Mouse (Mus musculus) mouse embryonic stem cell (cell line): ENCODE data around the gene Gm20683.

ENCODE experiments used
- in situ Hi-C, 2 experiments: fragments of 300-500 bp; cut with MboI; formaldehyde crosslinking; loops; 1 replicate in 1 of 2; 3 replicates in 1 of 2; pipeline ENCODE4 v1.14.3; 2019 to 2020; ENCODE audit warnings: low sequenced_read_pairs in 2 of 2, low pct_unique_long_range_greater_than_20kb in 1 of 2, mixed read lengths in 1 of 2; ENCODE audit not compliant: unreplicated experiment in 1 of 2

Gm20683 gene

DNA sequence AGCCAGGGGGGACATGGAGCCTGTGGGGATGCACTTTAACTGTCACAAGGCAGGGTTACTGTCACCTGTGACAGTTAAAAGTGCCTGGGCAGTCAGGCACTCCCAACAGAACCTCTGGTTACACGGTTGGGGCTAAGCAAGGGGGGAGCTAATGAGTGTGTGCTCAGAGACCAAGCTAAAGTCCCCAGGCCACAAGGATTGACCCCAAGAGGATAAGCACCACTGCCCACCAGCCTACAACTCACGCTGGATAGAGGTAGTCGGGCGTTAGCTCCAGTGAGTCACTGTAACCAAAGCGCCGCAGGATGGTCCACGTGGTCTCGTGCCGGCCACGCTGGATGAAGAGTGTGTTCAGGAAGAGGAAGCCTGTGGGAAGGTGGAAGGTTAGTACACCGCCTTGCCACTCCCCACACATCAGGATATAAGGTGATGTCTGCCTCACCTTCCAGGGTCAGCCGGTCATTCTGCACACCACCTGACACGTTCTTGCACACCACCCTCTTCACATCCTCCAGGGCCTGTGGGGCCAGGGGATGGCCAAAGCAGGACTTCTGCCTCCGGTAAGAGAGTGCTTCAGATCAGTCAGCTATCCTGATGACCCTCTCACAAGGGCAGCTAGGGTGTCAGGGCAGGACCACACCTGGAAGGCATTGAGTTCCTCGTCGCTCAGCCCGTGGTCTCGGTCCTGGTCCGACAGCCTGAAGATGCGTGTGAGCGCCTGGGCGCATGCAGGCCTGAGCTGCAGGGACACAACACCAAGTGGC, at the start of gene Gm20683:
TSS of gene Gm20683 (minus strand) at position 647 of the 764 bp plus-strand sequence.
- in situ Hi-C loops: no loop called here

DNA sequence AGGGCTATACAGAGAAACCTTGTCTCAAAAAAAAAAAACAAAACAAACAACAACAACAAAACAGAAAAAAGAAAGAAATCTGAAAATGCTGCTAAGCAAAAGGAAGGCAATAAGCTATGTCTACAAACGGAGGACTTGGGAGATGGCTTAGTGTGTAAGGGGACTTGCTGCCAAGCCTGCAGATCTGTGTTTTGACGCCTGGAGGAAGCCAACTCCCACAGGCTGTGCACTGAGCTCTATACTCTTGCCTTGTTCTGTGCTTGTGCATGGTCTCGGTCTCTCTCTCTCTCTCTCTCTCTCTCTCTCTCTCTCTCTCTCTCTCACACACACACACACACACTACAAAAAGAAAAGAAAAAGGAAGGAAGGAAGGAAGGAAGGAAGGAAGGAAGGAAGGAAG, 47.3 kb upstream of the Gm20683 start:
- in situ Hi-C loops: no loop called here

DNA sequence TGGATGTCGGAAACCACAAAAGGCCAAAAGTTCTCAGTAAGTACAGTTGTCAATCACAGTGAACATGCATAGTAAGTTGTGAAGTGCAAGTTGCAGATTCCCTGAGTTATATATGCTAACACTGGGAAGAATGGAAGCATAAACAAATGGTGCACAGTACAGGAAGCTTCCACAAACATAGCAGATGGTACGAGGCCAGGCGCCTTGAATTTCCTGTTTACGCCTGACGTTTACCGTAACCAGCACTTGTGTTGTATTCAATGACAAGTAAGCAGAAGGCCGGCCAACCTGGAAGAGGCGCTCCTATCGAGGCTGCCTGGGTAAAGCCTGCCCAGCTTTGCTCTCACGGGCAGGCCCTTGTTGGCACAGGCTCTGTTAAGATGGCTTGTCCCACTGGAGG, 45.9 kb upstream of the Gm20683 start:
- in situ Hi-C loops: no loop called here

DNA sequence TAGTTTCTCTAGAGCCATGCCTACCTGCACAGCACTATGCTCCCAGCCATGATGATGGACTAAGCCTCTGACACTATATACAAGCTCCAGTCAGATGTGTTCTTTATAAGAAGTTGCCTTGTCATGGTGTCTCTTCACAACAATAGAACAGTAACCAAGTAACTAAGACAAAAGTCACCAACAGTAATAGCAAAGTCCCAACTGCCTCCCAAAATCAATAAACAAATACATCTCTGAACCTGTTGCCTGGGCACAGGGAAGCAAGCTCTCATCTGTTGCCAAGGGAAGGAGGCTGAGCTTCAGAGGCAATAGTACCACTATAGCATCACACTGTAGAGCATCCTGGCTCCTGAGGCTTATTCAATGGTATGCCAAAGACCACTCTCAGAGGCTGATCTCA, 45.2 kb upstream of the Gm20683 start:
- in situ Hi-C loops: no loop called here

DNA sequence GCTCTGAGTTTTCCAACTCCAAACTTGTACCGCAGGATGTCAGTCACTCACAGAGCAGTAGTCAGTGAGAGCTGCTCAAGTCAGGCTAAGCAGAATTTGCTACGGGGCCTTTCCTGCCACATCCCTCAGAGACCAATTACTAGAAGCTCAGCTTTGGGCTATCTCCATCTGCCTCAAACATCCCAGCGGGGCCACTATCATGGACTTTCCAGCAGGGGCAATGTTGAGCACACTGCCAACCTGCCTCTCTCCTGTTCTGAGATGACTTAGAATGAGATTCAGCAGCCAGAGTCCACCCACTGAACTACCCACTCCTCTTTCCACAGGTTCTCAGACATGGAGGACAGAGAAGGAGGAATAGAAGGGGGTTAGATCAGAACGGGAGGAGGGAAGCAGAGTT, 44.1 kb upstream of the Gm20683 start:
- in situ Hi-C loops: no loop called here

DNA sequence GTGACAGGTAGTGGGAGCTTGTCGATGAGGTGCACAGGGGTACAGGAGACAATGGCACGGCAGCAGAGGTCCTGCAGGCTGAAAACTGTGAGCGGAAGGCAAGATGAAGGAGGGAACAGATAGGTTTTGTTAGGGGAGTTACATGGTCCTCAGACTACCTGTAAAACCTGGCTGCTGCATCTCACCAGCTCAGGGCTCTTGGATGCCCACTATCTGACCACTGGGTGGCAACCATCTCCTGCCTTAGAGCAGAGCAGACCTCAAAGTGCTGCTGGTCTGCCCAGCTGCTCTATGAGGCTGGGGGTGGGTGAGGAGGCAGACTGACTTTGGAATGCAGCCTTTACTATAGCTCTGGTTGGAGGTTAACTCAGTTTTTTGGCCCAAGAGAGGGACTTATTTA, 42.3 kb upstream of the Gm20683 start:
- in situ Hi-C loops: no loop called here

DNA sequence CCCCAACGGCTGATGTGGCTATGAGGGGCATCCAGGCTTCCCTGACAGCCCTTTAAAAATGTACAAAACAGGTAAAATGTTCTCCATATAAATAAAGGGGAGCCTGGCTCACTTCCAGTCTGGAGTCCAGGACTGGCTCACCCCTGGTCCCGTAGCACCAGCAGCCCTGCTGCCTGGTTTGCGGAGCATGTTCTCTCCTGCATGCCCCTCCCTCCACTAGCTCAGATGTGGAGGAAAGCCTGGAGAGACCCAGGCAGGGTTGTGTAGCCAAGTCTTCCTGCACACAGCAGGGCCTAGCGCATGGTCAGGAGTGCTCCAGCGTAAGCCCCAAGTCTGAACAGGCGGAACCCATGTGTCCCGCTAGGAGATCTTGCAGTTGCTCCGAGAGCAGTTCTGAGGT, 41.7 kb upstream of the Gm20683 start:
- in situ Hi-C loops: no loop called here

DNA sequence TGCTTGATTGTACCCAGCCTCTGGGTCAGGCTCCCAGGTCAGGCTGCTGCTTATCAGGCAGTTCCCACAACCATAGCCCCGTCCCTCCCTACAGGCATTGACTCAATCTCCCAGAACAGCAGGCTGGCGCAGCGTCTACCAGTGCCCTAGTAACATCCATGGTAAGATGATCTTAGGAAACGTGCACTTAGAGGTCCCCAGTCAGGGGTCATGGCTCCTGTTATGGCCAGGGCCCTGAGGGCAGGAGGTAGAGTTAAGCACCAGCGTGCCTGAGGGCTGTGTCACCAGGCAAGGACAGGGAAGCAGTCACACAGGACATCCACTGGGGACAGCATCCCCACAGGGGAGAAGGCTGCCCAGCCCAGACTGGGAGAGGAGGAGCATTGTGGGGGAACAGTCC, 40.7 kb upstream of the Gm20683 start:
- in situ Hi-C loops: no loop called here

DNA sequence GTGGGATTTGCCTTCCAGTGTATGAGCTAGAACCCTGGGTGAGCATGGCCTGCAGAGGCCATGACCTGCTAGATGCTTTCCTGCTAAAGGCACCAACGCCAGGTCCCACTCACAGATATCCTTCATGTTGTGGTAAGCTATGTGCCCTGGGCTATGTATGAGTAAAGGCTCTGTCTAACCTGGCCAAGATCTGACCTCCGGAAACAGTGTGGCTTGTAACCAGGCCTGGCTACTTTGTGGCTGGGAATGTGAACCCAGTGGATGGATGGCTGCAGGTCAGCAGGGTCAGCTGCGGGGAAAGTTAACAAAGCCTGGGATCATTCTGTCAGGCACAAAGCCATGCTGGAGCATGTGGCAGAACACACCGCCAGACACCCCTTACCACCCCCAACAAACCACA, 40.1 kb upstream of the Gm20683 start:
- in situ Hi-C loops: no loop called here

DNA sequence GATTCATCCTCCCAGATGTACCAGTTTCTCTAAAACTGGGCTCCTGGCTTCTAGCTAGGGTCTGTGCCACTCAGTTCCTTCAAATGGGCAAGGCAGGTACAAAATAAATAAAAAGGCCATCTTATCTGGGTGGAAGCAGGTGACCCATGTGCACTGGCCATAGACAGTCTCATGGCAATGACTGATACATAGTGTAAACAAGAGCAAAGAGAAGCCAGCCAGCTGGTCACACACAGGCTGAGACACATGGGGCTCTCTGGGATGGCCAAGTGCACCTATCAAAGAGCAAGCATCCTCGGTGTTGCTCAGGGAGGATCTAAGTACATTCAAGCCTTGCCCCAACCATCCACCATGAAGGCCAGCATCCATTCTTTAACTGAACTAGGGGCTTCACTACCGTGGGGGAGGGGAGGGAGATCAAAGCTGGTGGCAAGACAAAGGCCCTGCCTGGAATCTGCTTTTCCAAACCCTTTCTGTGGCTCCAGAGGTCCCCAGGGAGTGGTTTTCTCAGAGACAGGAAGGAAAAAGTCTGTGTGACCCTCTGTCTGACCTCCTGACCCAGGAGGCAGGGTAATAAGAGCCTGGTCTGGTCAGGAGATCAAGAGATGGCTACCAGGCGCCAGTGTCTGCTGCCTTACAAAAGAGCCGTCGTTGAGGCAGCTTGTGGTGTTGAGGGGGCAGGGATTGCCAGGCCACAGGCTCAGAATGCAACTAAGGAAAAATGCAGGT, 39.5 kb upstream of the Gm20683 start:
- in situ Hi-C loops: no loop called here

DNA sequence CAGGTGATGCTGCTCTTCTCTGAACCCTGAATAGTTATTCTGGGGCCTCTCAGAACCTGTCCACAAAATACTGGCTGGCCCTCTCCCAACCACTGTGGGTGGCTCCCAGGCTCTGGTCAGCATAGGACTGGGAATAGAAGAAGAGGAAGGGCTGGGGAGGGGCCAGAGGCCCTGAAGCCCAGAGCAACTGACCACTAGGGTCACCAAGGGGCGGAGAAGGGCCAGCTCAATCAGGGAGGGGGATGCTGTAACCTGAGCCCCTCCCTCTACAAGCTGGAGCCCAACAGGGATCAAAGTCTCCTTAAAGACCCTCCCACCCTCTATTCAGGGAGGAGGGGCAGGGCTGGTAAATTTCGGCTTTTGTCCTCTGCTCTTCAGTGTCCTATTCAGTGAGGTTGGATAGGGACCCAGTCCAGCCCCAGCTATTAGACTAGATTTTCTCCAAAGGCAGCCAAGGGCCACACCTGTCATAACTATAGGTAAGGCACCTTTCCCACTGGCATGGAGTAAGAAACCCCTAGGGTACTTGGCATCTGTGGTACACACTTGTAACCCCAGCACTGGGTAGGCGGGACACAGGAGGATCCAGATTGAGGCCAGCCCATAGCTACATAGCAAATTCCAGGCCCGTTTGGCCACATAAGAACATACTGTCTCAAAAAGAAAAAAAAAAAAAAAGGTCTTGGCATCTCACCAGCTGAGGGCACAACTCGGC, 38.8 kb upstream of the Gm20683 start, which contains the start of gene Wfikkn1:
TSS of gene Wfikkn1 (minus strand) at position 663 of the 715 bp plus-strand sequence.
- in situ Hi-C loops: no loop called here

DNA sequence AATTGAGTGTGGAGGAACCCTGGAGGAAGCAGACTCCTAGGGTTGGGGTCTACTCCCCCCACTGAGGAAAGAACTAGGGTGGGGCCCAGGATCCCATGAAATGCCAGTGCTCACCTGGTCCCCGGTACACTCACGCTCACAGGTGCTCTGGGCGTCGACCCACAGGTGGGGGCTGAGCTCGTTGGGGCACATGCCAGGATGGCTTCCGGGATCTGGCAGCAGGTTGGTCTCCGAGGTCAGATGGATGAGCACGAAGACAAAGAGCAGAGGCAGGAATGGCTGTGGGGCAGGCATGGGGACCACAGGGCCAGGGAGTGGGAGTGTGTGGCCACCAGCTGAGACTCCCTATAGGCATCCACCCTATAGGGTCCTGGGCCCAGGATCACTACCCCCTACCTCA, 38.2 kb upstream of the Gm20683 start:
- in situ Hi-C loops: no loop called here

DNA sequence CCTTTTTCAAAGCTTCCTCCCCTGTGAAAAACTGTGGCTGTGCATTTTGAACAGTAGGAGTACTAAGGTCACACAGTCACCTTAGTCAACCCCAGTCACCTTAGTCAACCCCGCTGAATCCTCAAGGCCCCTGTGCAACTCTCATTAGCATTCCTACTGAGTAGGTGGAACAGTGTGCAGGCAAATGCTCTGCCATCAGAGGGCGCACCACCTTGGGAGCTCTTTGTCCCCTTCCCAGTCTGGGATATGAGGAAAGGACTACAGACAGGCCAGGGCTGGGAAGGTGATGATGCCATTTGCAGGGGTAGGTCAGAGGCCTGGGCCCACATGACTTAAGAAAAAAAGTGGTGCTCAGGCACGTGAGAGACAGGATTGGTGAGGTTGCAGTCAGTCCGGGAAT, 37.7 kb upstream of the Gm20683 start:
- in situ Hi-C loops: no loop called here

DNA sequence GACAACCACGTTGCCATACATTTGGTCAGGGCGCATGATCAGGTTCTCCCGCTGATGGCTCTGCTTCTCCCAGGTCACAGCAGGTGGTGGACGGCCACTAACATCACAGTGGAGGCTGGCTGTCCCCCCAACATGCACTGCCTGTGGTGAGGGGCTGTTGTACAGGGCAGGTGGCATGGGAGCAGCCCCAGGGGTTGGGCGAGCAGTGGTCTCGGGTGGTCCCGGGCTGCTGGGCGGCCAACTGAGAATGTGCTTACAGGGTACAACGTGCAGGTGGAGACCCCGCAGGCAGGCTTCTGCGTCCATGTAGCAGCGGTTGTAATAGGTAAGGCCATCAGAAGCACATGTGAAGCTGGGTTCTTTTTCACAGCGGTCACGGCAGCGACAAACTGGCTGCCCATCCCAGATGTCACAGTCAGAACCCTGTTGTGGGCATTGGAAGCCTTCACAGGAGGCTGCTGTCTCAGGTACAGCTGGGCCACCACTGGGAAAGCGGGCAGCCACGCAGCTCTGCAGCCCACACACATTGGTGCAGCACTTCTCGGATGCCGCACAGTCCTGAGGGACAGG, 37.1 kb upstream of the Gm20683 start:
- in situ Hi-C loops: no loop called here

DNA sequence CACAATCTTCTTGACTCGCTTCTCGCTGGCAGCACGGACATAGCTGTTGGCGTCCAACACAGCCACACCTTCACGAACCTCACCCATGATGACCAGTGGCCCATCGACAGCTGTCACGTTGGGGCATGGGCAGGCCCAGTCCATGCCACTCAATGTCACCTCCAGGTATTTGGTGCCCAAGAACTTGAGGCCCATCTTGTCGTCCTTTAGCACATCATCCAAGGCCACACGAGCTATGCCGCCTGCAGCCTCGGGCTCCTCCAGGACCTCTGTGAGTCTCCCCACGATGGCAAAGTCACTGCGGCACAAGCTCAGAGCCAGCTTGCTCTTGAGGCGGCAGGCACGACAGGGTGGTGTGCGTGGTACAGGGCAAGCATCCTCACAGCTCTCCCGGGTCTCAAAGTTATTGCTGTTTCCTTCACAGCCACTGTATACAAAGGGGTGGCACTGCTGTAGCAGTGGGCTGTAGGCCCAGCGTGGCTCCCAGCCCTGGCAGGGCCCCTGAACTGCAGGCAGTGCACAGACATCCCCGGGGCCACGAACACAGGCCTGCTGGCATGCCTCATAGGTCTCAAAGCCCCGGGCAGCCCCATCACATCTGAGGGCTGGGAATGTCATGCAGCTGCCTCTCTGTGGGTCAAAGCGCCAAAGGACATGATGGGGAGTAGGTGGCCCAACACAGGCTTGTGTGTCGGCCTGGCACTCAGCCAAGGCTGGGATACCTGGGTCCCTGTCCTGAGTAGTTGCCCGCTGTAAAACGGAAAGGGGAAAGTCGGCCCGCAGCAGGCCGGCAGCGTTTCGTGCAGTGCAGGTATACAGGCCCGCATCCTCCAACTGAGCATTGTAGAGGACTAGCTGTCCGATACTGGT, 36.4 kb upstream of the Gm20683 start:
- in situ Hi-C loops: no loop called here

DNA sequence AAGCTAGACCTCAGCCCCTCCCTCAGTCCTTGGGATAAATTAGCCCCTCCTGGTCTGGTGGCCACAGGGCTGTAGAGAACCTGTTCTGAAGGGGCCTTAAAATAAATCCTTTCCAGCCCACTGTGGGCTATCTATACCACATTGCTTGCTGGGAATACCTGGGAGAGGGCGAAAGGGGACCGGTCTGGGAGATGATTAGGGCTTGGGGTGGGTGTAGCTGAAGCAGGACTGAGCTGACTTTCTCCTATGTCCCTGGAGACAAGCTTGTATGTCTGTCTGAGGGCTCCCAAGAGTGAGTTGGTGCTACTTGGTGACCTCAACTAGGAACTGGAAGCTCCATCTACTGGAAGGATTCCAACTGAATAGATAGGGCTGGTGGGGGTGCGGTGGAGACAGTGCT, 35.5 kb upstream of the Gm20683 start:
- in situ Hi-C loops: no loop called here

DNA sequence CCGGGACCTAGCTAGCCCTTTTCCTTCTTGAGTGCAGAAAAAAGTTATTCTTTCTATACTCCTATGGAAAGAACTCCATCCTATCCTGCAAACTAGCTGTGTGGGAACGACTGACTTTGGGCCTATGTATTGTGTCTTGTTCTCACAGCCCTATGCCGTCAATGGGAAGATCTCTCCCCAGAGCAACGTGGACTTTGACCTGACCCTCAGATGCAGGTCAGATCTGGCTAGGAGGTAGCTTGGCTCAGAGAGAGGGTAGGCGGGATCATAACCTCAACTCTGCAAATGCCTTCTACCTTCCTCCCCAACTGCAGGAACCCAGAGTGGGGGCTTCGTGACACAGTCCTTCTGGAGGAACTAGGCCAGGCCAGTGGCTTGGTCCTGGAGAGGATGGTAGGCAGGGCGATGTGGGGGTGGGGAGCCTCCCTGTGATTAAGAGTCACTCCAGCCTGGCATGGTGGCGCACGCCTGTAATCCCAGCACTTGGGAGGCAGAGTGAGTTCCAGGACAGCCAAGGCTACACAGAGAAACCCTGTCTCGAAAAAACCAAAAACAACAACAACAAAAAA, 34.9 kb upstream of the Gm20683 start:
- in situ Hi-C loops: no loop called here
